Mouse (Mus musculus) limb, embryonic 11.5 days (tissue): Measurements from ENCODE around the gene Krtap4-1. TPM values are rescaled to one million over a fixed set of nuclear protein-coding genes. Genes with fewer than 3 reads are reported as not detected.
"Not testable (repeated sequence)": the region's sequence is repeated elsewhere in the genome, so short reads cannot be mapped to it uniquely, and the experiment has no call there.

Source experiments
- ATAC-seq: fragments of 200-750 bp; cut with Nextera tagmentation; 2 replicates; pipeline ENCODE4 v1.8.0; 2017; ENCODE audit warnings: low read depth; ENCODE audit not compliant: insufficient number of reproducible peaks, low FRiP score, low TSS enrichment
- DNase-seq: peaks from one replicate; pipeline ENCODE4 v3.0.0-alpha.2; 2015; ENCODE audit warnings: low spot score
- H3K27ac ChIP-seq: fragments of 300-500 bp; sonication (generic); replicated peaks from 2 replicates; pipeline ENCODE4 v1.5.1; 2014; ENCODE audit warnings: low read depth, mild to moderate bottlenecking, low read length
- H3K27me3 ChIP-seq: fragments of 300-500 bp; sonication (generic); 2 replicates; pipeline ENCODE4 v1.6.1; 2014; ENCODE audit warnings: mild to moderate bottlenecking, low read length, mixed read lengths; ENCODE audit not compliant: control insufficient read depth, insufficient read depth
- H3K36me3 ChIP-seq: fragments of 300-500 bp; sonication (generic); 2 replicates; pipeline ENCODE4 v1.6.1; 2014; ENCODE audit warnings: mild to moderate bottlenecking, low read length, moderate library complexity, mixed read lengths; ENCODE audit not compliant: control insufficient read depth, insufficient read depth
- H3K4me1 ChIP-seq: fragments of 300-500 bp; sonication (generic); 2 replicates; pipeline ENCODE4 v1.6.1; 2014; ENCODE audit warnings: low read length, mixed read lengths; ENCODE audit not compliant: control insufficient read depth, insufficient read depth
- H3K4me2 ChIP-seq: fragments of 300-500 bp; sonication (generic); 2 replicates; pipeline ENCODE4 v1.6.1; 2014; ENCODE audit warnings: low read depth, mild to moderate bottlenecking, moderate library complexity; ENCODE audit not compliant: severe bottlenecking
- H3K4me3 ChIP-seq: fragments of 300-500 bp; sonication (generic); 2 replicates; pipeline ENCODE4 v1.5.1; 2014; ENCODE audit warnings: low read depth, low read length
- H3K9ac ChIP-seq: fragments of 300-500 bp; sonication (generic); 2 replicates; pipeline ENCODE4 v1.6.1; 2014; ENCODE audit warnings: mild to moderate bottlenecking, low read length
- H3K9me3 ChIP-seq: fragments of 300-500 bp; sonication (generic); 2 replicates; pipeline ENCODE4 v1.6.1; 2016; ENCODE audit warnings: low read length; ENCODE audit not compliant: control insufficient read depth
- WGBS: fragments of 180-500 bp; shearing (Covaris S2); extraction: QIAGEN DNeasy Blood & Tissue Kit; methylation state at CpG from one replicate; pipeline ENCODE4 v1.1.7; 2014; 5-methylcytosine and 5-hydroxymethylcytosine counted together
- polyA plus RNA-seq: library from polyadenylated mRNA; unstranded; fragments of >200 nt; fragmentation: Nextera tagmentation; extraction: Ambion mirVana; gene quantifications from 2 replicates; pipeline ENCODE4 v1.2.1, GENCODE M21; 2014

Krtap4-1 gene
- polyA plus RNA-seq, 1 experiment from 2014 or later, result not detected

- 54% methylated on average over 1 of the region's 2 CpGs for WGBS
- H3K9ac ChIP-seq, H3K9me3 ChIP-seq, H3K4me1 ChIP-seq, H3K27me3 ChIP-seq, ATAC-seq, DNase-seq, H3K4me3 ChIP-seq, H3K4me2 ChIP-seq, H3K36me3 ChIP-seq, H3K27ac ChIP-seq: not testable (repeated sequence)
Observed at GRCm38 (mm10) chr11:99610089-99610488, 17.9 kb downstream of the Krtap4-1 start, which contains the start of gene Gm11937. TSS of gene Gm11937 (minus strand) at chr11:99610189.

GRCm38 (mm10) chr11:99609126-99609525, 18.9 kb downstream of the Krtap4-1 start:
- no peaks in the 10 kb centered on the region for H3K4me1 ChIP-seq
- H3K9ac ChIP-seq, result no peak overlapping the region
- no peak overlapping the region for H3K27ac ChIP-seq
- DNase-seq (no peak), ATAC-seq (no peak)
- H3K27me3 ChIP-seq, result no peaks in the 10 kb centered on the region
- 70% methylated on average over 1 of the region's 1 CpGs for WGBS
- H3K4me3 ChIP-seq, result no peak overlapping the region
- no peak overlapping the region for H3K4me2 ChIP-seq
- H3K36me3 ChIP-seq, result no peaks in the 10 kb centered on the region
- no peaks in the 10 kb centered on the region for H3K9me3 ChIP-seq

- not testable (repeated sequence) for H3K27ac ChIP-seq, H3K4me3 ChIP-seq, H3K9me3 ChIP-seq, H3K36me3 ChIP-seq, H3K4me2 ChIP-seq, H3K27me3 ChIP-seq, H3K4me1 ChIP-seq, ATAC-seq, DNase-seq, H3K9ac ChIP-seq
- 45% methylated on average over 1 of the region's 1 CpGs for WGBS
Observed at GRCm38 (mm10) chr11:99603208-99603607, 24.8 kb downstream of the Krtap4-1 start, which contains the start of gene Gm11938. TSS of gene Gm11938 (minus strand) at chr11:99603308.

- H3K36me3 ChIP-seq, H3K27me3 ChIP-seq, H3K4me3 ChIP-seq, H3K9ac ChIP-seq, DNase-seq, H3K27ac ChIP-seq, H3K9me3 ChIP-seq, H3K4me2 ChIP-seq, ATAC-seq, H3K4me1 ChIP-seq: not testable (repeated sequence)
- WGBS, result 80% methylated on average over 3 of the region's 6 CpGs
Observed at GRCm38 (mm10) chr11:99597742-99598141, 30.3 kb downstream of the Krtap4-1 start, which contains the start of gene Krtap9-3. TSS of gene Krtap9-3 (minus strand) at chr11:99598105.

- no peak within 1 kb of the TSS for H3K27ac ChIP-seq
- WGBS, result 83% methylated on average over 6 of the region's 6 CpGs
- no peak for DNase-seq
- no peak within 1 kb of the TSS for H3K4me2 ChIP-seq
- H3K9ac ChIP-seq, result no peak within 1 kb of the TSS
- no peak for ATAC-seq
- H3K27me3 ChIP-seq, result no peaks in the 10 kb centered on the region
- H3K9me3 ChIP-seq, result no peaks in the 10 kb centered on the region
- no peak within 1 kb of the TSS for H3K4me3 ChIP-seq
- no peaks in the 10 kb centered on the region for H3K4me1 ChIP-seq
- no peaks in the 10 kb centered on the region for H3K36me3 ChIP-seq
Observed at GRCm38 (mm10) chr11:99590981-99591380, 37.1 kb downstream of the Krtap4-1 start, which contains the start of gene Krtap1-3. TSS of gene Krtap1-3 (minus strand) at chr11:99591339.

GRCm38 (mm10) chr11:99585096-99585495, 42.9 kb downstream of the Krtap4-1 start:
- no peak overlapping the region for H3K4me3 ChIP-seq
- no peaks in the 10 kb centered on the region for H3K27me3 ChIP-seq
- H3K9me3 ChIP-seq, result no peaks in the 10 kb centered on the region
- H3K4me1 ChIP-seq, result no peaks in the 10 kb centered on the region
- no peak overlapping the region for H3K27ac ChIP-seq
- no peak for ATAC-seq
- no peak overlapping the region for H3K4me2 ChIP-seq
- no peak for DNase-seq
- H3K9ac ChIP-seq, result no peak overlapping the region
- WGBS, result 89% methylated on average over 7 of the region's 7 CpGs
- no peaks in the 10 kb centered on the region for H3K36me3 ChIP-seq

GRCm38 (mm10) chr11:99583245-99583704, 44.8 kb downstream of the Krtap4-1 start, which contains the start of gene Krtap1-4:
TSS of gene Krtap1-4 (minus strand) at chr11:99583654.
- Histone ChIP-seq H3K36me3 (no peaks in the 10 kb centered on the region), H3K4me1 (no peaks in the 10 kb centered on the region), H3K27ac (no peak within 1 kb of the TSS), H3K9ac (no peak within 1 kb of the TSS), H3K4me3 (no peak within 1 kb of the TSS), H3K4me2 (no peak within 1 kb of the TSS), H3K27me3 (no peaks in the 10 kb centered on the region), H3K9me3 (no peaks in the 10 kb centered on the region)
- whole genome bisulfite sequencing, result 65% methylated on average over 5 of the region's 5 CpGs
- ATAC-seq (no peak), DNase-seq (peak; percentile 20)

- DNase-seq (no peak), ATAC-seq (no peak)
- Histone ChIP-seq H3K27ac (no peak overlapping the region), H3K4me1 (no peaks in the 10 kb centered on the region), H3K4me3 (no peak overlapping the region), H3K9me3 (no peaks in the 10 kb centered on the region), H3K9ac (no peak overlapping the region), H3K27me3 (no peaks in the 10 kb centered on the region), H3K4me2 (no peak overlapping the region), H3K36me3 (no peaks in the 10 kb centered on the region)
- WGBS, result 89% methylated on average over 6 of the region's 6 CpGs
Observed at GRCm38 (mm10) chr11:99581564-99581963, 46.5 kb downstream of the Krtap4-1 start.

GRCm38 (mm10) chr11:99581051-99581450, 47.0 kb downstream of the Krtap4-1 start:
- Histone ChIP-seq H3K36me3 (no peaks in the 10 kb centered on the region), H3K4me2 (no peak overlapping the region), H3K27me3 (no peaks in the 10 kb centered on the region), H3K4me3 (no peak overlapping the region), H3K4me1 (no peaks in the 10 kb centered on the region), H3K9me3 (no peaks in the 10 kb centered on the region), H3K27ac (no peak overlapping the region), H3K9ac (no peak overlapping the region)
- whole genome bisulfite sequencing, result 94% methylated on average over 5 of the region's 5 CpGs
- DNase-seq (no peak), ATAC-seq (no peak)
